Mouse (Mus musculus): Measurements from ENCODE around the gene Cacna1e.

GRCm38 (mm10) chr1:154657366-154657765 lies 226.9 kb downstream of the Cacna1e start:
- TF ChIP-seq EP300 (optimal IDR thresholded peaks at IDR 0.05): no peak
- TF ChIP-seq CTCF (IDR thresholded peaks at IDR 0.05; ENCODE audit: low read depth): no peak
